ENCODE assay signal across 9 mouse cellular contexts in the genomic region with DNA sequence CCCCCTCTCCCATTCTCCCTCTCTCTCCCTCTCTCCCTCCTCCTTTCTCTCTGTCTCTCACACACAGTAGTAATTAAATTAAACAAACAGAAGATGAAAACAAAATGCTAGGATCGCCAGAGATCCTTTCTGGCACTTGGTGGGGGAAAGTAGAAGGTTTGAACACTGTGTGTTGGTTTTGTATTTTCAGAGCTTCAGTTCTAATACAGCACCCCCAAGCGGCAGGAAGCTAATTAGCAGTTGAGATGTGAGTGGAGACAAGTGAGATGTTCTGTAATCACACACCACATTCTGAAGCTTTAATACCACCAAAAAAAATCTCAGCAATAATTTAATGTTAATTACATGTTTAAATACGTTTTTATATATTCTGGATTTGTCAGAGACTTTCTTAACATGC. TPM values are rescaled to one million over a fixed set of nuclear protein-coding genes. Genes with fewer than 3 reads are reported as not detected.
DNase-seq lines count a peak whose midpoint lies in the region; ATAC-seq lines count a peak whose summit lies in the region.
"Had no signal": no experiment of that assay in that cellular context is flagged by ENCODE, and none has a peak within 500 bp of the region (broad histone marks: within the 10 kb centered on the region; RNA-seq: fewer than 3 reads in every experiment).

No protein-coding gene starts in this region.

- 36% methylated on average over 3 of the region's 3 CpGs for WGBS in neural tube, embryonic 11.5 days
- 35% methylated on average over 3 of the region's 3 CpGs for WGBS in neural tube, embryonic 15.5 days

- no peak overlapping the region for H3K27ac ChIP-seq in neural tube, embryonic 11.5 days (ENCODE audit: low read depth, low read length)
- H3K27ac ChIP-seq in neural tube, embryonic 15.5 days (replicated peaks): no peak overlapping the region

- no peak overlapping the region for H3K9ac ChIP-seq in neural tube, embryonic 11.5 days (ENCODE audit: low read length)
- no peak overlapping the region for H3K9ac ChIP-seq in neural tube, embryonic 15.5 days (replicated peaks)

- peaks cover 5% of the 10 kb centered on the region for H3K36me3 ChIP-seq in neural tube, embryonic 11.5 days (ENCODE audit: control insufficient read depth, insufficient read depth, low read length)
- peaks cover 15% of the 10 kb centered on the region for H3K36me3 ChIP-seq in neural tube, embryonic 15.5 days

- no peaks in the 10 kb centered on the region for H3K27me3 ChIP-seq in neural tube, embryonic 11.5 days (ENCODE audit: control insufficient read depth, insufficient read depth, low read length)
- H3K27me3 ChIP-seq in neural tube, embryonic 15.5 days (replicated peaks): no peaks in the 10 kb centered on the region
- H3K27me3 ChIP-seq: megakaryocyte, embryonic 14.5 days had no signal

- DNase-seq in gastrocnemius, postnatal 10 days: peak; percentile 37
- DNase-seq in gastrocnemius, postnatal 25 days: no peak
- peak; percentile 49 for DNase-seq in neural tube, embryonic 11.5 days (ENCODE audit: low spot score)
- peak; percentile 54 for DNase-seq in adrenal gland, adult 2 months
- peak; percentile 31 for DNase-seq in induced T-regulatory cell, adult 2 months (ENCODE audit: low read depth)
- no peak for DNase-seq in ovary, adult 18-20 months (ENCODE audit: low spot score)

- H3K4me1 ChIP-seq in neural tube, embryonic 11.5 days (ENCODE audit: control insufficient read depth, insufficient read depth, low read length): no peaks in the 10 kb centered on the region
- H3K4me1 ChIP-seq in neural tube, embryonic 15.5 days: no peaks in the 10 kb centered on the region

- H3K9me3 ChIP-seq in neural tube, embryonic 11.5 days (ENCODE audit: control insufficient read depth, low read length): no peaks in the 10 kb centered on the region
- no peaks in the 10 kb centered on the region for H3K9me3 ChIP-seq in neural tube, embryonic 15.5 days (replicated peaks)
- H3K9me3 ChIP-seq: megakaryocyte, embryonic 14.5 days had no signal

- no peak overlapping the region for H3K4me3 ChIP-seq in neural tube, embryonic 11.5 days (ENCODE audit: low read depth, low read length)
- no peak overlapping the region for H3K4me3 ChIP-seq in neural tube, embryonic 15.5 days (replicated peaks)
- H3K4me3 ChIP-seq: megakaryocyte, embryonic 14.5 days had no signal

- H3K4me2 ChIP-seq in neural tube, embryonic 11.5 days (ENCODE audit: low read depth): no peak overlapping the region
- H3K4me2 ChIP-seq in neural tube, embryonic 15.5 days: no peak overlapping the region

- no peak for ATAC-seq in neural tube, embryonic 11.5 days (ENCODE audit: insufficient read depth, low FRiP score, low TSS enrichment)
- no peak for ATAC-seq in neural tube, embryonic 15.5 days (ENCODE audit: low FRiP score)
- peak; percentile 59; the same call in 1 of the 2 replicates for ATAC-seq in neutrophil, adult 5-6 weeks (ENCODE audit: extremely low read depth, insufficient number of reproducible peaks, low FRiP score, poor library complexity, severe bottlenecking)

RNA-seq across cellular contexts. Expression of a gene that starts 16.0 kb away (rescaled TPM):
- total RNA-seq in gastrocnemius, postnatal 10 days (2021): 10 to 100 TPM; 22.0 to 22.6 TPM
- 10 to 100 TPM; 18.1 to 22.1 TPM for total RNA-seq in gastrocnemius, postnatal 25 days (2021)
- 63.2 and 68.3 TPM in 2 replicates for polyA plus RNA-seq in neural tube, embryonic 11.5 days (2014; fragmentation: Nextera tagmentation; extraction: Ambion mirVana)
- polyA plus RNA-seq in neural tube, embryonic 15.5 days (2015; fragmentation: Nextera tagmentation; extraction: Ambion mirVana): 20.7 and 26.8 TPM in 2 replicates
- 10 to 100 TPM; 14.4 to 22.8 TPM for total RNA-seq in adrenal gland, adult 2 months (2021)
- polyA plus RNA-seq in adrenal gland, adult 2 months (2012; rRNA removed): 1.8 and 2.5 TPM in 2 replicates
- total RNA-seq in neutrophil, adult 5-6 weeks (2017): 1.8 and 2.7 TPM in 2 replicates

RNA-seq across cellular contexts. Expression of a gene that starts 29.2 kb away (rescaled TPM):
- total RNA-seq in gastrocnemius, postnatal 10 days (2021): 1 to 10 TPM; 2.7 to 3.1 TPM
- 1 to 10 TPM in 1 of 2 experiments, under 1 TPM in 1; 0.20 to 2.3 TPM for total RNA-seq in gastrocnemius, postnatal 25 days (2021)
- polyA plus RNA-seq in neural tube, embryonic 11.5 days (2014; fragmentation: Nextera tagmentation; extraction: Ambion mirVana): 252 and 261 TPM in 2 replicates
- polyA plus RNA-seq in neural tube, embryonic 15.5 days (2015; fragmentation: Nextera tagmentation; extraction: Ambion mirVana): 211 and 276 TPM in 2 replicates
- 10 to 100 TPM in 1 of 2 experiments, 1 to 10 TPM in 1; 9.8 to 16.2 TPM for total RNA-seq in adrenal gland, adult 2 months (2021)
- 2.4 and 10.8 TPM in 2 replicates for polyA plus RNA-seq in adrenal gland, adult 2 months (2012; rRNA removed)
- total RNA-seq in neutrophil, adult 5-6 weeks (2017): 0.23 TPM in 1 of 2 replicates, not detected in the other

Comparison
In these comparisons a context has a peak if more than half of its experiments do, and no peak if none do; other contexts are left out.
1. DNase-seq: peak in gastrocnemius, postnatal 10 days (single experiment), neural tube, embryonic 11.5 days (single experiment), adrenal gland, adult 2 months (single experiment) and induced T-regulatory cell, adult 2 months (single experiment); none in gastrocnemius, postnatal 25 days (single experiment) and ovary, adult 18-20 months (single experiment).